Mouse (Mus musculus) midbrain, embryonic 11.5 days (tissue): ENCODE measurements around the gene Vmn1r189. TPM values are rescaled to one million over a fixed set of nuclear protein-coding genes. Genes with fewer than 3 reads are reported as not detected.

Experiments used
- microRNA-seq: library from miRNA; unstranded; fragments of <30 nt; microRNA quantifications from one replicate; pipeline ENCODE4, GENCODE M21; 2017
- polyA plus RNA-seq: library from polyadenylated mRNA; unstranded; fragments of >200 nt; fragmentation: Nextera tagmentation; extraction: Ambion mirVana; gene quantifications from 2 replicates; pipeline ENCODE4 v1.2.1, GENCODE M21; 2014

Gene Vmn1r189
- polyA plus RNA-seq, 1 experiment from 2014 or later: not detected

Small RNAs within 50 kb of the gene (microRNA-seq; reads per million reads assigned to microRNA genes)
- gene Gm26300: not detected

Other genes starting within 250 kb of the Vmn1r189 start
- gene Zfp184, start 160.7 kb downstream of the Vmn1r189 start, polyA plus RNA-seq: 26.7 and 27.9 TPM in 2 replicates
- gene Pom121l2, start 124.6 kb downstream of the Vmn1r189 start, polyA plus RNA-seq: not detected in 2 replicates
- 0.10 and 0.37 TPM in 2 replicates for gene Prss16, start 96.1 kb downstream of the Vmn1r189 start, polyA plus RNA-seq
- gene Hist1h2ah, start 70.3 kb downstream of the Vmn1r189 start, polyA plus RNA-seq: 6.3 and 6.8 TPM in 2 replicates
- 9.9 and 11.3 TPM in 2 replicates for gene Hist1h2bk, start 70.0 kb downstream of the Vmn1r189 start, polyA plus RNA-seq
- gene Hist1h4i, start 64.5 kb downstream of the Vmn1r189 start, polyA plus RNA-seq: 43.8 and 43.9 TPM in 2 replicates
- 46.4 and 70.6 TPM in 2 replicates for gene Hist1h2ag, start 62.9 kb downstream of the Vmn1r189 start, polyA plus RNA-seq
- gene Hist1h2bj, start 62.6 kb downstream of the Vmn1r189 start, polyA plus RNA-seq: 9.9 and 12.6 TPM in 2 replicates
- gene Vmn1r188, start 21.4 kb downstream of the Vmn1r189 start, polyA plus RNA-seq: not detected in 2 replicates
- not detected in 2 replicates for gene Vmn1r191, start 78.1 kb upstream of the Vmn1r189 start, polyA plus RNA-seq
- not detected in 2 replicates for gene Vmn1r192, start 85.3 kb upstream of the Vmn1r189 start, polyA plus RNA-seq
- gene Vmn1r193, start 117.3 kb upstream of the Vmn1r189 start, polyA plus RNA-seq: not detected in 2 replicates
- not detected in 2 replicates for gene Vmn1r194, start 138.4 kb upstream of the Vmn1r189 start, polyA plus RNA-seq
- not detected in 2 replicates for gene Vmn1r195, start 164.7 kb upstream of the Vmn1r189 start, polyA plus RNA-seq
- not detected in 2 replicates for gene Vmn1r196, start 184.1 kb upstream of the Vmn1r189 start, polyA plus RNA-seq
- gene Vmn1r197, start 218.8 kb upstream of the Vmn1r189 start, polyA plus RNA-seq: not detected in 2 replicates
- gene Vmn1r198, start 244.5 kb upstream of the Vmn1r189 start, polyA plus RNA-seq: not detected in 2 replicates